Mouse (Mus musculus): ENCODE measurements around the gene Ergic2. TPM values are rescaled to one million over a fixed set of nuclear protein-coding genes. Genes with fewer than 3 reads are reported as not detected.

Gene Ergic2
- total and polyA plus RNA-seq, 2 experiments = 31.8 to 80.0 TPM

GRCm38 (mm10) chr6:148207522-148207921 lies 4.7 kb downstream of the Ergic2 start:
- H3K4me3 ChIP-seq (ENCODE audit: insufficient read depth, low read depth, low read length) = no peak overlapping the region
- TF ChIP-seq POLR2A (IDR thresholded peaks at IDR 0.05; ENCODE audit: extremely low read depth, insufficient read depth, low read length) (no peak), CTCF (IDR thresholded peaks at IDR 0.05; ENCODE audit: low read depth, low read length) (no peak)
- WGBS = 77% methylated on average over 1 of the region's 1 CpGs

GRCm38 (mm10) chr6:148205134-148205533 lies 7.0 kb downstream of the Ergic2 start:
- Histone ChIP-seq H3K36me3 (ENCODE audit: control insufficient read depth, insufficient read depth, low read length) (peaks cover 37% of the 10 kb centered on the region), H3K4me3 (ENCODE audit: insufficient read depth, low read depth, low read length) (no peak overlapping the region), H3K27me3 (ENCODE audit: control insufficient read depth, insufficient read depth, low read length) (no peaks in the 10 kb centered on the region), H3K79me2 (ENCODE audit: control insufficient read depth, insufficient read depth, low read length) (peaks cover 12% of the 10 kb centered on the region; the same call in 1 of the 2 replicates), H3K9ac (ENCODE audit: low read depth, low read length) (no peak overlapping the region), H3K27ac (replicated peaks; ENCODE audit: insufficient read depth, low read depth, low read length) (no peak overlapping the region), H3K4me1 (ENCODE audit: control insufficient read depth, insufficient read depth, low read length) (peaks cover 15% of the 10 kb centered on the region)
- TF ChIP-seq CTCF (IDR thresholded peaks at IDR 0.05; ENCODE audit: low read depth, low read length) = no peak
- TF ChIP-seq POLR2A (IDR thresholded peaks at IDR 0.05; ENCODE audit: extremely low read depth, insufficient read depth, low read length) = no peak
- peak; percentile 28 for DNase-seq (ENCODE audit: extremely low read depth, low read depth, low spot score)
- WGBS = 26% methylated on average over 1 of the region's 1 CpGs

More at GRCm38 (mm10) chr6:148207522-148207921, 4.7 kb downstream of the Ergic2 start:
- Histone ChIP-seq H3K36me3 (ENCODE audit: control insufficient read depth, insufficient read depth, low read length) (peaks cover 21% of the 10 kb centered on the region), H3K9ac (ENCODE audit: low read depth, low read length) (no peak overlapping the region), H3K4me1 (ENCODE audit: control insufficient read depth, insufficient read depth, low read length) (peaks cover 15% of the 10 kb centered on the region), H3K27me3 (ENCODE audit: control insufficient read depth, insufficient read depth, low read length) (no peaks in the 10 kb centered on the region), H3K79me2 (ENCODE audit: control insufficient read depth, insufficient read depth, low read length) (peaks cover 19% of the 10 kb centered on the region; the same call in 1 of the 2 replicates), H3K27ac (replicated peaks; ENCODE audit: insufficient read depth, low read depth, low read length) (no peak overlapping the region)
- DNase-seq (ENCODE audit: extremely low read depth, low read depth, low spot score) = no peak

- H3K36me3 ChIP-seq (ENCODE audit: control insufficient read depth, insufficient read depth, low read length) = peaks cover 58% of the 10 kb centered on the region
- no peak for TF ChIP-seq CTCF (IDR thresholded peaks at IDR 0.05; ENCODE audit: low read depth, low read length)
- TF ChIP-seq POLR2A (IDR thresholded peaks at IDR 0.05; ENCODE audit: extremely low read depth, insufficient read depth, low read length) = no peak
- H3K27me3 ChIP-seq (ENCODE audit: control insufficient read depth, insufficient read depth, low read length) = no peaks in the 10 kb centered on the region
Observed at GRCm38 (mm10) chr6:148199729-148200128, 12.4 kb downstream of the Ergic2 start.

GRCm38 (mm10) chr6:148199177-148199576 lies 13.0 kb downstream of the Ergic2 start:
- peaks cover 57% of the 10 kb centered on the region for H3K36me3 ChIP-seq (ENCODE audit: control insufficient read depth, insufficient read depth, low read length)

More at GRCm38 (mm10) chr6:148199729-148200128, 12.4 kb downstream of the Ergic2 start:
- peak; percentile 79 for DNase-seq (ENCODE audit: extremely low read depth, low read depth, low spot score)
- Histone ChIP-seq H3K4me3 (ENCODE audit: insufficient read depth, low read depth, low read length) (no peak overlapping the region), H3K4me1 (ENCODE audit: control insufficient read depth, insufficient read depth, low read length) (peaks cover 17% of the 10 kb centered on the region), H3K79me2 (ENCODE audit: control insufficient read depth, insufficient read depth, low read length) (no peaks in the 10 kb centered on the region; the same call in 1 of the 2 replicates), H3K27ac (replicated peaks; ENCODE audit: insufficient read depth, low read depth, low read length) (peak overlapping the region; percentile 69), H3K9ac (ENCODE audit: low read depth, low read length) (peak overlapping the region; percentile 36; the same call in 1 of the 2 replicates)
- 35% methylated on average over 3 of the region's 3 CpGs for WGBS

GRCm38 (mm10) chr6:148193972-148194701 lies 18.0 kb downstream of the Ergic2 start:
- Histone ChIP-seq H3K27me3 (ENCODE audit: control insufficient read depth, insufficient read depth, low read length) (no peaks in the 10 kb centered on the region), H3K27ac (replicated peaks; ENCODE audit: insufficient read depth, low read depth, low read length) (peak overlapping the region; percentile 82), H3K36me3 (ENCODE audit: control insufficient read depth, insufficient read depth, low read length) (peaks cover 46% of the 10 kb centered on the region), H3K9ac (ENCODE audit: low read depth, low read length) (no peak overlapping the region), H3K4me1 (ENCODE audit: control insufficient read depth, insufficient read depth, low read length) (peaks cover 14% of the 10 kb centered on the region; the same call in 1 of the 2 replicates), H3K4me3 (ENCODE audit: insufficient read depth, low read depth, low read length) (no peak overlapping the region), H3K79me2 (ENCODE audit: control insufficient read depth, insufficient read depth, low read length) (no peaks in the 10 kb centered on the region; the same call in 1 of the 2 replicates)
- peak; percentile 97 for DNase-seq (ENCODE audit: extremely low read depth, low read depth, low spot score)
- WGBS = 11% methylated on average over 6 of the region's 6 CpGs
- TF ChIP-seq CTCF (IDR thresholded peaks at IDR 0.05; ENCODE audit: low read depth, low read length) (no peak), POLR2A (IDR thresholded peaks at IDR 0.05; ENCODE audit: extremely low read depth, insufficient read depth, low read length) (no peak)

More at GRCm38 (mm10) chr6:148199177-148199576, 13.0 kb downstream of the Ergic2 start:
- Histone ChIP-seq H3K27ac (replicated peaks; ENCODE audit: insufficient read depth, low read depth, low read length) (peak overlapping the region; percentile 69), H3K4me3 (ENCODE audit: insufficient read depth, low read depth, low read length) (no peak overlapping the region), H3K4me1 (ENCODE audit: control insufficient read depth, insufficient read depth, low read length) (peaks cover 20% of the 10 kb centered on the region), H3K27me3 (ENCODE audit: control insufficient read depth, insufficient read depth, low read length) (no peaks in the 10 kb centered on the region), H3K79me2 (ENCODE audit: control insufficient read depth, insufficient read depth, low read length) (no peaks in the 10 kb centered on the region; the same call in 1 of the 2 replicates), H3K9ac (ENCODE audit: low read depth, low read length) (no peak overlapping the region)
- peak; percentile 78 for DNase-seq (ENCODE audit: extremely low read depth, low read depth, low spot score)
- 30% methylated on average over 2 of the region's 2 CpGs for WGBS
- TF ChIP-seq POLR2A (IDR thresholded peaks at IDR 0.05; ENCODE audit: extremely low read depth, insufficient read depth, low read length) = no peak
- no peak for TF ChIP-seq CTCF (IDR thresholded peaks at IDR 0.05; ENCODE audit: low read depth, low read length)

GRCm38 (mm10) chr6:148185694-148186093 lies 26.5 kb downstream of the Ergic2 start:
- Histone ChIP-seq H3K27ac (replicated peaks; ENCODE audit: insufficient read depth, low read depth, low read length) (no peak overlapping the region), H3K36me3 (ENCODE audit: control insufficient read depth, insufficient read depth, low read length) (peaks cover 76% of the 10 kb centered on the region), H3K4me3 (ENCODE audit: insufficient read depth, low read depth, low read length) (no peak overlapping the region), H3K4me1 (ENCODE audit: control insufficient read depth, insufficient read depth, low read length) (no peaks in the 10 kb centered on the region), H3K79me2 (ENCODE audit: control insufficient read depth, insufficient read depth, low read length) (no peaks in the 10 kb centered on the region), H3K9ac (ENCODE audit: low read depth, low read length) (no peak overlapping the region), H3K27me3 (ENCODE audit: control insufficient read depth, insufficient read depth, low read length) (no peaks in the 10 kb centered on the region)
- WGBS = 95% methylated on average over 1 of the region's 1 CpGs
- TF ChIP-seq CTCF (IDR thresholded peaks at IDR 0.05; ENCODE audit: low read depth, low read length) (no peak), POLR2A (IDR thresholded peaks at IDR 0.05; ENCODE audit: extremely low read depth, insufficient read depth, low read length) (no peak)
- DNase-seq (ENCODE audit: extremely low read depth, low read depth, low spot score) = no peak

Measured in liver, adult 2 months (tissue).